Comparison of ENCODE assay signal across 10 mouse cellular contexts in genomic region chr16:72747696-72748095, GRCm38 (mm10).
"Had no signal": no experiment of that assay in that cellular context is flagged by ENCODE, and none has a peak within 500 bp of the region (broad histone marks: within the 10 kb centered on the region; RNA-seq: fewer than 3 reads in every experiment).

No protein-coding gene starts in this region.

- H3K9me3 ChIP-seq: neural tube, embryonic 15.5 days had no signal

- DNase-seq: kidney, postnatal 10 days; kidney, postnatal 4 days; left cerebral cortex, postnatal 4 days; lung, adult 18-20 months; thymus, postnatal 4 days had no signal

- H3K4me1 ChIP-seq: neural tube, embryonic 15.5 days had no signal

- H3K27me3 ChIP-seq: limb, embryonic 13.5 days; neural tube, embryonic 15.5 days had no signal

- H3K4me2 ChIP-seq: limb, embryonic 13.5 days; neural tube, embryonic 15.5 days had no signal

- H3K9ac ChIP-seq: limb, embryonic 13.5 days; liver, embryonic 14.5 days; neural tube, embryonic 15.5 days had no signal

- H3K4me3 ChIP-seq: layer of hippocampus, adult 2 months; limb, embryonic 13.5 days; neural tube, embryonic 15.5 days had no signal

- H3K27ac ChIP-seq: layer of hippocampus, adult 2 months; limb, embryonic 13.5 days; liver, embryonic 14.5 days; neural tube, embryonic 15.5 days; stomach, postnatal 0 days had no signal
